Mouse (Mus musculus) MEL (cell line): ENCODE data around the gene Ranbp17. TPM values are rescaled to one million over a fixed set of nuclear protein-coding genes. Genes with fewer than 3 reads are reported as not detected.

ENCODE experiments used
- EP300 ChIP-seq, 2 experiments: IDR thresholded peaks; 2 replicates each; pipeline ENCODE4 v1.6.1; 2011; ENCODE audit warnings: improper control_type of control experiment in 2 of 2, low read length in 2 of 2, low read depth in 1 of 2, mild to moderate bottlenecking in 1 of 2
- ETS1 ChIP-seq: IDR thresholded peaks from 2 replicates; pipeline ENCODE4 v1.6.1; 2012; ENCODE audit warnings: low read depth, mild to moderate bottlenecking, inconsistent platforms, low read length, improper control_type of control experiment, moderate library complexity
- POLR2A ChIP-seq, 2 experiments: IDR thresholded peaks; 2 replicates each; pipeline ENCODE4 v1.6.1; 2011 to 2012; ENCODE audit warnings: low read length in 2 of 2, mild to moderate bottlenecking in 2 of 2, control low read depth in 1 of 2, improper control_type of control experiment in 1 of 2, low read depth in 1 of 2, moderate library complexity in 1 of 2; ENCODE audit not compliant: control insufficient read depth in 1 of 2, insufficient read depth in 1 of 2, poor library complexity in 1 of 2
- SMC3 ChIP-seq: IDR thresholded peaks from 2 replicates; pipeline ENCODE4 v1.6.1; 2011; ENCODE audit warnings: low read depth, low read length, improper control_type of control experiment
- USF1 ChIP-seq: IDR thresholded peaks from 2 replicates; pipeline ENCODE4 v1.6.1; 2014; ENCODE audit warnings: low read depth, mild to moderate bottlenecking, inconsistent platforms, low read length, improper control_type of control experiment, moderate library complexity
- ZKSCAN1 ChIP-seq: IDR thresholded peaks from 2 replicates; pipeline ENCODE4 v1.6.1; 2012; ENCODE audit warnings: low read depth, mild to moderate bottlenecking, inconsistent platforms, low read length, improper control_type of control experiment, moderate library complexity
- ZMIZ1 ChIP-seq: IDR thresholded peaks from 2 replicates; pipeline ENCODE4 v1.6.1; 2012; ENCODE audit warnings: low read depth, mild to moderate bottlenecking, inconsistent platforms, low read length, improper control_type of control experiment, moderate library complexity
- polyA plus RNA-seq, 2 experiments: library from polyadenylated mRNA; stranded (reverse) in 1 of 2; unstranded in 1 of 2; fragments of >175 nt in 1 of 2; fragments of >200 nt in 1 of 2; gene quantifications; 2 replicates each; pipeline versions ENCODE4 v1.2.1 to v1.2.4; 2012; ENCODE audit warnings: low replicate concordance in 2 of 2, low read depth in 1 of 2; ENCODE audit not compliant: insufficient read length in 2 of 2, insufficient read depth in 1 of 2, missing spikeins in 1 of 2
- total RNA-seq: library from RNA; depleted of rRNA; stranded (reverse); fragments of 300-350 nt; gene quantifications from 2 replicates; pipeline ENCODE4 v1.2.3, GENCODE M21; 2012; rRNA removed

The Ranbp17 gene
- total and polyA plus RNA-seq, 3 experiments: not detected

GRCm38 (mm10) chr11:33162211-33162997 is 351.1 kb downstream of the Ranbp17 start (continued):
- TF ChIP-seq EP300 (IDR thresholded peaks at IDR 0.05; ENCODE audit: low read depth in 1 of 2, low read length in 2 of 2) (0 out of 4 replicates have a peak, but pooled peaks of 1 of the 2 experiments have one; percentile 13), ZKSCAN1 (no peak), ETS1 (peak; percentile 57; the same call in 1 of the 2 replicates), SMC3 (0 out of 2 replicates have a peak, but pooled peaks have one; percentile 3), POLR2A (IDR thresholded peaks at IDR 0.05; ENCODE audit: control insufficient read depth in 1 of 2, insufficient read depth in 1 of 2, low read depth in 1 of 2, low read length in 2 of 2, poor library complexity in 1 of 2) (peak in 1 of 2 experiments; percentile 21; a peak in 3 of 4 replicates), USF1 (peak; percentile 90), ZMIZ1 (peak; percentile 88)
- TF ChIP-seq, all 39 proteins: peak for 17

Other genes starting within 250 kb of the Ranbp17 start
- not detected in 2 replicates for gene Gm12117, start 237.0 kb downstream of the Ranbp17 start, total RNA-seq
- gene Gm12117, start 237.0 kb downstream of the Ranbp17 start, polyA plus RNA-seq: under 1 TPM in 1 of 2 experiments, not detected in 1; 0.40 TPM
- gene Gabrp, start 65.2 kb upstream of the Ranbp17 start, total RNA-seq: not detected in 2 replicates
- gene Gabrp, start 65.2 kb upstream of the Ranbp17 start, polyA plus RNA-seq: not detected
- not detected in 2 replicates for gene D130052B06Rik, start 85.6 kb upstream of the Ranbp17 start, total RNA-seq
- gene D130052B06Rik, start 85.6 kb upstream of the Ranbp17 start, polyA plus RNA-seq: not detected